Mouse (Mus musculus) liver, postnatal 0 days (tissue): ENCODE results near the gene Tex13c2. TPM values are rescaled to one million over a fixed set of nuclear protein-coding genes. Genes with fewer than 3 reads are reported as not detected.

Experiments
- ATAC-seq: fragments of 200-750 bp; cut with Nextera tagmentation; 2 replicates; pipeline ENCODE4 v1.8.0; 2017; ENCODE audit warnings: mild to moderate bottlenecking, moderate library complexity
- DNase-seq: peaks from one replicate; pipeline ENCODE4 v3.0.0-alpha.2; 2016
- H3K27ac ChIP-seq: fragments of 300-500 bp; sonication (generic); 2 replicates; pipeline ENCODE4 v1.5.1; 2014; ENCODE audit warnings: antibody characterized with exemption, moderate library complexity, mild to moderate bottlenecking, low read depth
- H3K27me3 ChIP-seq: fragments of 300-500 bp; sonication (generic); 2 replicates; pipeline ENCODE4 v1.6.1; 2014; ENCODE audit warnings: low read length, control low read depth, mixed read lengths; ENCODE audit not compliant: insufficient read depth
- H3K36me3 ChIP-seq: fragments of 300-500 bp; sonication (generic); replicated peaks from 2 replicates; pipeline ENCODE4 v1.6.1; 2014; ENCODE audit warnings: mild to moderate bottlenecking, control low read depth, low read length, moderate library complexity, mixed read lengths; ENCODE audit not compliant: insufficient read depth
- H3K4me1 ChIP-seq: fragments of 300-500 bp; sonication (generic); 2 replicates; pipeline ENCODE4 v1.6.1; 2014; ENCODE audit warnings: antibody characterized with exemption, mild to moderate bottlenecking, control low read depth; ENCODE audit not compliant: insufficient read depth
- H3K4me2 ChIP-seq: fragments of 300-500 bp; sonication (generic); 2 replicates; pipeline ENCODE4 v1.6.1; 2014; ENCODE audit warnings: low read depth, mild to moderate bottlenecking, low read length, moderate library complexity, mixed read lengths
- H3K4me3 ChIP-seq: fragments of 300-500 bp; sonication (generic); 2 replicates; pipeline ENCODE4 v1.5.1; 2014; ENCODE audit warnings: low read depth, low read length
- H3K9ac ChIP-seq: fragments of 300-500 bp; sonication (generic); replicated peaks from 2 replicates; pipeline ENCODE4 v1.6.1; 2014; ENCODE audit warnings: mild to moderate bottlenecking, moderate library complexity
- H3K9me3 ChIP-seq: fragments of 300-500 bp; sonication (generic); 2 replicates; pipeline ENCODE4 v1.6.1; 2016; ENCODE audit warnings: mild to moderate bottlenecking, control low read depth, low read length, mixed read lengths
- CTCF ChIP-seq: sonication (generic); IDR thresholded peaks from 2 replicates; pipeline ENCODE4 v1.5.1; 2016; ENCODE audit warnings: antibody characterized with exemption, low read depth
- EP300 ChIP-seq: IDR thresholded peaks from 2 replicates; pipeline ENCODE4 v1.6.1; 2016; ENCODE audit warnings: antibody characterized with exemption, low read depth, mild to moderate bottlenecking
- WGBS: fragments of 180-500 bp; shearing (Covaris S2); extraction: QIAGEN DNeasy Blood & Tissue Kit; methylation state at CpG from one replicate; pipeline ENCODE4 v1.1.7; 2014; ENCODE audit not compliant: insufficient replicate concordance; 5-methylcytosine and 5-hydroxymethylcytosine counted together
- polyA plus RNA-seq: library from polyadenylated mRNA; unstranded; fragments of >200 nt; fragmentation: Nextera tagmentation; extraction: Ambion mirVana; gene quantifications from 2 replicates; pipeline ENCODE4 v1.2.1, GENCODE M21; 2015

The Tex13c2 gene
- not detected in 2 replicates for polyA plus RNA-seq

DNA sequence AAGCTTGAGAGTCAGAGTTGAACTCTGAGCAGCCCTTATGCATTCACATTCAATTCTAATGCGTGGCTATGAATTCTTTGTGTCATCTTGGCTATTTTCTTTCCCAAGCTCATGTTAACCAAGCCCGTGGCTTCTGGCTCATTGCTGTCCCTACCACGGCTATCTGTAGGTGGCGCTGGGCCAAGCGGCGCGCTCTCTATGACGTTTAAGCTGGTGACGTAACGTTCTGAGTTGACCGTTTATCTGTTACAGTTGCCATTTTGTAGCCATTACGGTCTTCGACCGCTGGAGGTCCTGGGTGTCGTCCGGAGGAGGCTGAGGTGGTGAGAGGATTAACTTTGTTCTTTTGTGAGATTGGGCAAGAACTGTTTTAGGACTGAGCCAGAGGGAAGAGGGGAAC, at the start of gene Tex13c2:
TSS of gene Tex13c2 (plus strand) at position 246 of the 400 bp plus-strand sequence.
- H3K36me3 ChIP-seq: no peaks in the 10 kb centered on the region
- TF ChIP-seq EP300 (no peak), CTCF (no peak)
- 84% methylated on average over 16 of the region's 16 CpGs for WGBS
- ATAC-seq: no peak
- no peak within 1 kb of the TSS for H3K9ac ChIP-seq
- H3K27ac ChIP-seq: no peak within 1 kb of the TSS
- H3K4me1 ChIP-seq: no peaks in the 10 kb centered on the region
- H3K4me2 ChIP-seq: no peak within 1 kb of the TSS
- no peaks in the 10 kb centered on the region for H3K27me3 ChIP-seq
- H3K9me3 ChIP-seq: no peaks in the 10 kb centered on the region
- DNase-seq: no peak
- no peak within 1 kb of the TSS for H3K4me3 ChIP-seq

DNA sequence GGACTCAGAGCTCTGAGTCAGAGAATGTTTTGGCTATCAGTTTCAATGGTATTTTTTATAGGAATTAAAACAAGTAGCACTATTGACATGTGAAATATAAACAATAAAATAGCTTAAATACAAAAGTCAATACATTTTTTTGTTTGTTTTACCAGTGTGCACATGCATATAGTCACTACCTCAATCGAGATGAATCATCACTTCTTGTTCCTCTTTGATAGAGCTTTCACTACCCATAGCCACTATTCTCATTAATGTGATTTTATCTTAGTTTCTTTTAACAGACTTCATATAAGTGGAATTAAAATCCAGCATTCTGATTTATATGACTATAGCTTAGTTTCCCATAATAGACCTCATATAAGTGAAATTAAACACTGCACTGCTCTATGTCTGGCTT, 39.2 kb upstream of the Tex13c2 start:
- no peak overlapping the region for H3K4me2 ChIP-seq
- H3K9ac ChIP-seq: no peak overlapping the region
- no peak for DNase-seq
- no peak overlapping the region for H3K4me3 ChIP-seq
- TF ChIP-seq EP300: no peak
- no peak for TF ChIP-seq CTCF
- no peak for ATAC-seq
- H3K9me3 ChIP-seq: no peaks in the 10 kb centered on the region
- no peaks in the 10 kb centered on the region for H3K36me3 ChIP-seq
- 62% methylated on average over 1 of the region's 1 CpGs for WGBS
- no peaks in the 10 kb centered on the region for H3K4me1 ChIP-seq
- no peak overlapping the region for H3K27ac ChIP-seq
- H3K27me3 ChIP-seq: no peaks in the 10 kb centered on the region

DNA sequence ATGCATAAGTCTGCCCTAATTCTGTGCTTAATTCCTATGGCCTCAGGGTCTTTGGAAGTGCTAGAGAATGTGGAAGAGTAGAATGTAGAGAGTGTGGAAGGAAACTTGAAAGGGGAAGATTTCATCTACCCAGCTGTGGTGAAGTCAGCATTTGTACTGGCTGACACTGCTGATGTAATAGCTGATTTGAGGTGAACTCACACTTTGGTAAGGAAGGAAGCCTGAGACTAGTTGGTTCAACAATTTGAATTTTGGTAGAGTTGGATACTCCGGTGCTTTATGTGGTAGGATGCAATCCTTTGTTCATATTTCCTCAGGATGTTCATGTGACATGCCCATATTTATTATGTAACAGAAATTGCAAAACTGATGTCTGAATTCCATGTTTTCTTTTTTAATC, 36.5 kb upstream of the Tex13c2 start:
- no peak for DNase-seq
- Histone ChIP-seq H3K27ac (no peak overlapping the region), H3K9ac (no peak overlapping the region), H3K4me2 (no peak overlapping the region), H3K36me3 (no peaks in the 10 kb centered on the region), H3K4me3 (no peak overlapping the region), H3K4me1 (no peaks in the 10 kb centered on the region), H3K27me3 (no peaks in the 10 kb centered on the region), H3K9me3 (no peaks in the 10 kb centered on the region)
- 66% methylated on average over 1 of the region's 1 CpGs for WGBS
- ATAC-seq: no peak
- no peak for TF ChIP-seq CTCF
- no peak for TF ChIP-seq EP300

DNA sequence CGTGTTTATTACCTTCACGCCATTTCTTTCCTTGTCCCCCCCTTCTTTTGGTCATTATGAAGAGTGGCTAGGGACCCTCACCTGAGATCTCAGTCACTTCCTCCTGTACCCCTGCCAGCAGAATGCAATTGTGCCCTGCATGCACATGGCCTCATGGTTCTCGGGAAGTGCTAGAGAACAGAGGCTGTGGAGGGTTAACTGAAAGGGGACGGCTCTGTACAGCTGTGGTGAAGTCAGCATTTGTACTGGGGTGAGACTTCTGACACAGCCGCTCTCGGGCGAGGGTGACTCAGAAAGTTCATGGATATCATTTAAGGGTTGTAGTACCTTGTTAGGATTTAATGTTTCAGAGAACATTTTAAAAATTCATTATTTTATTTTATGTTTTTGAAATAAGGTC, 35.0 kb upstream of the Tex13c2 start:
- H3K4me3 ChIP-seq: no peak overlapping the region
- TF ChIP-seq EP300: no peak
- no peak for TF ChIP-seq CTCF
- H3K9ac ChIP-seq: no peak overlapping the region
- WGBS: 63% methylated on average over 7 of the region's 7 CpGs
- no peaks in the 10 kb centered on the region for H3K27me3 ChIP-seq
- no peaks in the 10 kb centered on the region for H3K36me3 ChIP-seq
- no peaks in the 10 kb centered on the region for H3K4me1 ChIP-seq
- DNase-seq (no peak), ATAC-seq (no peak)
- no peak overlapping the region for H3K4me2 ChIP-seq
- H3K9me3 ChIP-seq: no peaks in the 10 kb centered on the region
- no peak overlapping the region for H3K27ac ChIP-seq

DNA sequence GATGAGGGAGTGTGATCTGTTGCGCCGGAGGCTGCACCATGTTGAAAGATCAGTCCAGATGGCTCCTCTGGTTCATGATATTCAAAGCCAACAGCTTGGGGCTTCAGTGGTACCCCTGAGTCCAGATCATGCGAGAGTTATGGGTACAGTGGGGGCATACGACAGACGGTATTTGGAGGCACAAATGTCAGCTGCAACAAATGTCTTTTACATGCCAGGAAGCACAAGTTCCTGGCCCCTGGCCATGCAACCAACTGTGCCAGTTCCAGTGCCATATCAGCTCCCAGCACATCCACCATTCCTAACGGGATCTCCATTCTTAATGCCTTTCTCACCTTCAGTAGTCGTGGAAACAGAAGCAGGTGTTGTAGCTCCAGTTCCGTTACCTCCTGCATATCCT, 845 bp downstream of the Tex13c2 start:
- TF ChIP-seq EP300 (no peak), CTCF (no peak)
- DNase-seq (no peak), ATAC-seq (no peak)
- no peak overlapping the region for H3K27ac ChIP-seq
- H3K27me3 ChIP-seq: no peaks in the 10 kb centered on the region
- H3K4me3 ChIP-seq: no peak overlapping the region
- H3K4me1 ChIP-seq: no peaks in the 10 kb centered on the region
- no peak overlapping the region for H3K4me2 ChIP-seq
- WGBS: 91% methylated on average over 8 of the region's 8 CpGs
- H3K9me3 ChIP-seq: no peaks in the 10 kb centered on the region
- H3K9ac ChIP-seq: no peak overlapping the region
- H3K36me3 ChIP-seq: no peaks in the 10 kb centered on the region

DNA sequence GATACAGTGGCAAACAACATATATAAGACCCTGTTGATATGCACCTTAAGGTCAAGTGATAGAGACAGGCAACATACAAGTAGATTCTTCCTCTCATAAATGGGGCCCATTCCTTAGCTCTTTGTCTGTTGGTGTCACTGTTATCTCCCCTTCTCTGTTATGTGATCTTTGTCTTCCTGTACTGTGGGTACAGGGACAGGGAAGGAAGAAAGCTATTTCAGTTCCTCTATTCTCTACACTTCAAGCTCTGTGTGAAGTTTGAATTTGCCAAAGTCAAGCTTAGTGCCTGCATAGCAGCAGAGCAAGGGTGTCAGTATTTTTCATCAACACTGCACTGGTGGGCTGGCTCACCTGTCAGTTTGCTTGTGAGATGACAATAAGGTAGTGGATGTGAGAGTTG, 11.0 kb downstream of the Tex13c2 start:
- Histone ChIP-seq H3K9ac (no peak overlapping the region), H3K4me2 (no peak overlapping the region), H3K4me3 (no peak overlapping the region), H3K36me3 (no peaks in the 10 kb centered on the region), H3K27ac (no peak overlapping the region), H3K9me3 (no peaks in the 10 kb centered on the region), H3K4me1 (no peaks in the 10 kb centered on the region), H3K27me3 (no peaks in the 10 kb centered on the region)
- ATAC-seq: no peak
- no peak for DNase-seq
- TF ChIP-seq EP300: no peak
- TF ChIP-seq CTCF: no peak

DNA sequence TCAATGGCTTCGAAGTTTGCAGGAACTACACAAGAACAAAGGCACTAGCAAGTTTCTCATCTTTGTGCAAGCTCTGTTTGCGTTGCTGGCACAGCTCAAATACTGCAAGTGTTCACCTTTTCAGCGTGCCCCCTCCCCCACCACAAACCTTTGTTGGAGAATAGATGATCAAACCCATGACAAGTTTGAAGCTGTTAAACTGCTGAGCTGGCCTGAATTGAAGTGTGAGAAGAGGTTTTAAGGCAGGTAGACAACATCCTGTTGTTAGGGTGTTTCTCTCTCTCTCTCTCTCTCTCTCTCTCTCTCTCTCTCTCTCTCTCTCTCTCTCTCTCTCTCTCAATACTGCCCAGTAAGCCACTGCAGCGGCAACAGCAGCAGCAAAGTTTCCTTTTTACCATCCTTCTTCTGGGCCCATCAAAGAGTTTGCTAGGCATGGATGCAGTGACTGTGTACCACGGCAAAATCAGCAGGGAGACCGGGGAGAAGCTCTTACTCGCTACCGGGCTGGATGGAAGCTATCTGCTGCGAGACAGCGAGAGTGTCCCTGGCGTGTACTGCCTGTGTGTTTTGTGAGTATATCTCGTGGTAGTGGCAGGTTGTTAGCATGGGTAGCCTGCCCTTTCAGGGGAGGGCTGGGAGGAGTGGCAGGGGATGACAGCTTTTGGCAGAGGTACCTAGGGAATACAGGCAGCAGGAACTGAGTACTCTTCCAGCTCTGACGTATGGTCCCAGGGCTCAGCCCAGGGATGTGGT, 13.0 kb downstream of the Tex13c2 start, which contains the start of gene Sh2d1a:
TSS of gene Sh2d1a (plus strand) at position 163 of the 753 bp plus-strand sequence.
- no peak for TF ChIP-seq CTCF
- Histone ChIP-seq H3K4me2 (no peak within 1 kb of the TSS), H3K27ac (no peak within 1 kb of the TSS), H3K4me3 (no peak within 1 kb of the TSS), H3K4me1 (no peaks in the 10 kb centered on the region), H3K36me3 (no peaks in the 10 kb centered on the region), H3K9ac (no peak within 1 kb of the TSS), H3K27me3 (no peaks in the 10 kb centered on the region), H3K9me3 (no peaks in the 10 kb centered on the region)
- ATAC-seq: no peak
- no peak for DNase-seq
- 76% methylated on average over 13 of the region's 13 CpGs for WGBS
